Mouse (Mus musculus): ENCODE data around the gene Esp1. TPM values are rescaled to one million over a fixed set of nuclear protein-coding genes. Genes with fewer than 3 reads are reported as not detected.
"Not testable (repeated sequence)": the region's sequence is repeated elsewhere in the genome, so short reads cannot be mapped to it uniquely, and the experiment has no call there.

Esp1 gene
- not detected for total RNA-seq (2021)
- long read RNA-seq, experiment 1: 0 reads
- long read RNA-seq, experiment 2: 0 reads

GRCm38 (mm10) chr17:40726820-40727219, at the start of gene Esp1:
TSS of gene Esp1 (plus strand) at chr17:40727120.
- DNase-seq (ENCODE audit: low spot score in 2 of 2): no peak

- DNase-seq (ENCODE audit: low spot score in 2 of 2): no peak
Measured at GRCm38 (mm10) chr17:40716273-40716672, 10.6 kb upstream of the Esp1 start.

GRCm38 (mm10) chr17:40717055-40717454, 9.9 kb upstream of the Esp1 start:
- not testable (repeated sequence) for DNase-seq (ENCODE audit: low spot score in 2 of 2)

- DNase-seq (ENCODE audit: low spot score in 2 of 2): no peak
Measured at GRCm38 (mm10) chr17:40731296-40731695, 4.4 kb downstream of the Esp1 start.

GRCm38 (mm10) chr17:40731724-40732123, 4.8 kb downstream of the Esp1 start:
- DNase-seq (ENCODE audit: low spot score in 2 of 2): no peak

- DNase-seq (ENCODE audit: low spot score in 2 of 2): no peak
Measured at GRCm38 (mm10) chr17:40763662-40764061, 36.7 kb downstream of the Esp1 start.

- no peak for DNase-seq (ENCODE audit: low spot score in 2 of 2)
Measured at GRCm38 (mm10) chr17:40767120-40767519, 40.2 kb downstream of the Esp1 start.

Other genes starting within 250 kb of the Esp1 start
- not detected for gene Esp8, start 207.1 kb upstream of the Esp1 start, total RNA-seq (2021)
- not detected for gene Esp6, start 165.6 kb upstream of the Esp1 start, total RNA-seq (2021)
- not detected for gene Esp4, start 128.5 kb upstream of the Esp1 start, total RNA-seq (2021)
- not detected for gene Esp3, start 95.0 kb upstream of the Esp1 start, total RNA-seq (2021)
- not detected for gene Crisp2, start 79.9 kb downstream of the Esp1 start, total RNA-seq (2021)
- gene Rhag, start 84.0 kb downstream of the Esp1 start, total RNA-seq (2021): not detected
- gene 9130008F23Rik, start 153.4 kb downstream of the Esp1 start, total RNA-seq (2021): not detected
- not detected for gene Glyatl3, start 187.2 kb downstream of the Esp1 start, total RNA-seq (2021)
- 10 to 100 TPM; 38.8 to 42.1 TPM for gene Mut, start 207.6 kb downstream of the Esp1 start, total RNA-seq (2021)
- gene Cenpq, start 207.9 kb downstream of the Esp1 start, total RNA-seq (2021): 1 to 10 TPM; 3.3 to 3.9 TPM